Mouse (Mus musculus) c-Kit-positive CD71-negative TER-119-negative erythroid progenitor cells, embryonic 14.5 days (primary cell): ENCODE data around the gene Gm28047.
"Not testable (repeated sequence)": the region's sequence is repeated elsewhere in the genome, so short reads cannot be mapped to it uniquely, and the experiment has no call there.

ENCODE experiments used
- DNase-seq: peaks from one replicate; pipeline ENCODE4 v3.0.0-alpha.2; 2013; ENCODE audit warnings: low read depth

Gene Gm28047

GRCm38 (mm10) chr15:102619486-102619885, 5.4 kb downstream of the Gm28047 start:
- no peak for DNase-seq

- no peak for DNase-seq
Measured at GRCm38 (mm10) chr15:102617654-102618053, 7.2 kb downstream of the Gm28047 start.

GRCm38 (mm10) chr15:102616174-102616573, 8.7 kb downstream of the Gm28047 start:
- DNase-seq = no peak

GRCm38 (mm10) chr15:102614224-102614623, 10.6 kb downstream of the Gm28047 start:
- DNase-seq = no peak

DNA sequence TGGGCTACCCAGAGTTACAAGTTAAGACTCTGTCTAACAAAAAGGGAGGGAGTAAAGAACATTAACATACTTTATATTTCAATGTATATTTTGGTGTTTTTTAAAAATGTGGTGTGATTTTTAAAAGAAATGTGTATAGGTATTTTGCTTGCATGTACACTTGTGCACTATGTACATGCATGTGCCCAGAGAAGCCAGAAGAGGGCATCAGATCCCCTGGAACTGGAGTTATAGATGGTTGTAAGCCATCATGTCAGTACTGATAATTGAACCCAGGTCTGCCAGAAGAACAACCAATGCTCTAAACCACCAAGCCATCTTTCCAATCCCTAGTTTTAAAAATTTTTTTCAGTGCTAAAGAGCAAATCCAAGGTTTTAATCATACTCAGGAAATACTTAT, 11.9 kb downstream of the Gm28047 start:
- no peak for DNase-seq

- DNase-seq = not testable (repeated sequence)
Measured at GRCm38 (mm10) chr15:102608586-102608985, 16.3 kb downstream of the Gm28047 start.

DNA sequence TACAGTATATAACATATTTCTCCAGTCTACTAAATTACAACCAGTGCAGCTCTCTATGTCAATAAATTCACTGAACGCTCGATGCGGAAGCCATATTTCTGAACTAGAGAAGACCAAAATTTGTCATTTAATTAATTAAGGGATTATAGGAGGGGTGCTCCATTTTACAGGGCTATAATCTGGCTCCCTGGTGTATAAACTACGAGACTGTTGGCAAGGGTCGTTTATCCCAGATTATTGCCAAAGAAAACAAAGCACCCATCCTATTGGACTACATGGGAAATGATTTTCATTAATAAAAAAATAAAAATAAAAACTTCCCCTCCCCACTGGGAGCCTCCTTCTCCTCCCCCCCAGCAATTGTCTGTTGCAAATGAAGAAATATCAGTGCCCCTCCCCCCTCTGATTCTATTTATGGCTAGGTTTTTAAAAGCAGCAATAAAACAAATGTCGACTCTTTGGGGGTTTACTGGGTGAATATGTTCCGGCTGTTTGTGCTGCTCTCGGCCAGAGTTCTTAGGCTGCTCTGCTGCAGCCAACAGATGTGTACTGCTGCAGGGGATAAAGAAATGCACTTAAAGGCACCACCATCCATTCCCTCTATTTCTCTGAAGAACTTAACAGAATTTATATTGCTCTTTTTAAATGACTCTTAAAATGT, 30.7 kb downstream of the Gm28047 start:
- no peak for DNase-seq

GRCm38 (mm10) chr15:102592674-102593073, 32.2 kb downstream of the Gm28047 start:
- DNase-seq = no peak

DNA sequence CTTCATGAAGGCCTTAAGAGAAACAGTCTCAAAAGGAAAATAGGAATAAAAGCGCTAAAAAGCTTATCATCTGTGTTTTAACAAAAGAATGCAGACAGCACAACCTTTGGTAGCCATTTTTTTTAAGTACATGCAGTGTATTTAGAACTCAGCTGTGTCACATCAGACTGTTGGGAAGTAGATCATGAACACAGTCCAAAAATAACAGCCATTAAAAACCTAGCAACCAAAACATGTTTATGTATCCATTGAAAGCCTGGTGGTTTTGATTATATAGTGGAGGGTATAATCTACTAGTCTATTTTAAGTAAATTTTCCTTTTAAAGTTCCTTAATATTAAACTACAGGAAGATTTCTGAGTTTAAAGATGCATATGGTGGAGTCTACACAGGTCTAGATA, 34.3 kb downstream of the Gm28047 start:
- DNase-seq = no peak

DNA sequence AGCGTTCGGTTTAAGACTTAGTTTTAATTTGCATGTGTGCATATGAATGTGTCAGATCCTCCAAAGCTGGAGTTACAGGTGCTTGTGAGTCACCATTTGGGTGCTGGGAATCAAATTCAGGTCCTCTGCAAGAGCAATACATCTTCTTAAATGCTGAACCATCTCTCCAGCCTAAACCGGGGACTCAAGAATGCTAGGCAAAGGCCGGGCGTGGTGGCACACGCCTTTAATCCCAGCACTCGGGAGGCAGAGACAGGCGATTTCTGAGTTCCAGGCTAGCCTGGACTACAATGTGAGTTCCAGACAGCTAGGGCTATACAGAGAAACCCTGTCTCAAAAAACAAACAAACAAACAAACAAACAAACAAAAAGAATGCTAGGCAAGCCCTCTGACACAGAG, 35.0 kb downstream of the Gm28047 start:
- no peak for DNase-seq

DNA sequence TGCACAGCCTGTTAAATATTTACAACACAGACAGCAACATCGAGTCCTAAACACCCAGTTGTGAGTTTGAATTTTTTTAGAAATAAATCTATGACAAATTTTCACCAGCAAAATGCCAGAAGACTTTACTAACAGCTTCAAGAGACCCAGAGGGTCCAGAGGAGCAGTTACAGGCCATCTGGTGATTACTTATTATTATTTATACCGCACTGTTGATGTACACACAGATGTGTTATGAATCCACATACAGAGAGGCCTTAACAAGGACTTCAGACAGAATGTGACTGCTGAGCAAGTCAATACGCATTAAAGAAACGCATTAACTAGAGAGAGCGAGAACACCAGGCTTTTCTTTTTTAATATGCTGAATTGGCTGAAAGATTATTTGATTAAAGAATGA, 39.4 kb downstream of the Gm28047 start:
- no peak for DNase-seq

DNA sequence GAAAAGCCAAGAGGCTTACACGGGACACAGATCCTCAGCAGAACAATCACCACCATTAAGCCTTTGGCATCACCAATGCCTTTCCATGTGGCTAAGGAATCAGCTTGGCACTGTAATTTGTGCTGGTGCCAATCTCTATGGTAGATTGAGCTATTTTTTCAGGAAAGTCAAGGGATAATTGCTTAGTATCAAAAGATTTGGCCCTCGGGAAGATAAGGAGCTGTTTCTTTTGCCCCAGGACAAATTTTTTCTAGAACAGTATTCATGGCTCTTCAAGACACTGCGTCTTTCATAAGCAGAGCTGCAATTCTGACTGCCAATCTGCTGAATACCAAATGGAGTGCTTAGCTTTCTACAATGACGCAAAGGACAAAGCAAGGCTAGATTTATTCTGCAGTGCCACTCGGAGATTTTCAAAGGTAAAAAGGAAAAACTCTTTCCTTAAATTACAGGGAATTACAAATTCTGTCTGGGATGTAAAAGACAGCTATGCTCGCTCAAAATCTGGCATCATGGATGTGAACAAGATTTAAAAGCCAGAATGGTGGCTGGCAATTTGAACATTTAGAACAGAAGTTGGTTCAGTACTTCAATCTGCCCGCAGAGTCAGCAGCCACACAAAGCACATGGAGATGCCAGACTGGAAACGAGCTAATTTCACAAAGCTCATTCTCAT, 41.0 kb downstream of the Gm28047 start:
- DNase-seq = no peak

- DNase-seq = no peak
Measured at GRCm38 (mm10) chr15:102581205-102581604, 43.7 kb downstream of the Gm28047 start.

DNA sequence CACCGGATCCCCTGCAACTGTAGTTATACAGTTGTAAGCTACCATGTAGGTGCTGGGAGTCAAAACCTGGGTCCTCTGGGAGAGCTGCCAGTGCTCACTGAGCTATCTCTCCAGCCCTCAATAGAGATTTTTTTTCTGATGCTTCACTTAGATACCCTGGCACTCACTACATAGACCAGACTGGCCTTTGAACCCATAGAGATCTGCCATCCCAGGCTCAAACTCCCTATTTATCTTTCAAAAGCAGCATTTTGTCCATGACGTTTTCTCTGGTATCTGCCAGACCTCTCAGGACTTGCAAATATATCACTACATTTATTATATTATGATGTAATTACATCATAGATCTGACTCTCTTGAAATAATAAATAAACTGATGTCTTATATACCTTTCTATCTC, 46.5 kb downstream of the Gm28047 start:
- no peak for DNase-seq

GRCm38 (mm10) chr15:102576972-102577371, 47.9 kb downstream of the Gm28047 start:
- DNase-seq = no peak

- no peak for DNase-seq
Measured at GRCm38 (mm10) chr15:102572081-102572480, 52.8 kb downstream of the Gm28047 start.

DNA sequence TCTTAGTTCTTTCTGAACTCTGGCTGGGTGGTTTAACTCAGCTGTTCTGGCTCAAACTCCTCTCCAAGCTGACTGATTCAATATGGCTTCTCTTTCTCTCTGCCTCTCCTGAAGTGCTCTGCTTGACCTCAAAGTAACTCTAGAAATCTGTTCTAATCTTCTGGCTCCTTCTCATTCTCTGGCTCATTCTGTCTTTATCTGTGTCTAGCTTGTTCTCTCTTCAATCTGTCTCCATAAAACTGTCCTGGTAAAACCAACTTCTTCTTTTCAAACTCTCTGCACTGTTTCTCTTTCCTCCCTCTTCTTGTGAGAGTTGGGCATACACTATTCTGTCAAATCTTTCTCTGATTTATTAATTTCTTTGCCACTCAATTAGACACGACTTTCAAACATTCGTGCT, 57.0 kb downstream of the Gm28047 start:
- DNase-seq = no peak

DNA sequence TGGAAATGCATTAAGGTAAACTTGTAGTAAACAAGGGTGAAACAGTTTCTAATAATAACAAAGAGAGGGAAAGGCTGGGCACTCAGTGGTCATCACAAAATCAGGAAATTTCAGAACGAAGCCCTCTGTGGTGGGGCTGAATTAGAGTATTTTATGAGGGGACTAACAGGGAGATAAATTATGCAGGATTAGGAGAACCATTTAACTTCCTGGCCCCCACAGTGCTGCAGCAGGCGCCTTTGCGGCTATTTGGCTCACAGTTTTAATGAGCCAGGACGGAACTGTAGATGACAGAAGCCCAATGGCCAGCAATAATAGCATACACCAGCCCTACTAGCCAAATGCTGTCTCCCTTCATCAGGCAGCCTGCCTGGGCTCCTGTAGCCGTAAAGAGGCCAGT, 61.2 kb downstream of the Gm28047 start:
- no peak for DNase-seq

DNA sequence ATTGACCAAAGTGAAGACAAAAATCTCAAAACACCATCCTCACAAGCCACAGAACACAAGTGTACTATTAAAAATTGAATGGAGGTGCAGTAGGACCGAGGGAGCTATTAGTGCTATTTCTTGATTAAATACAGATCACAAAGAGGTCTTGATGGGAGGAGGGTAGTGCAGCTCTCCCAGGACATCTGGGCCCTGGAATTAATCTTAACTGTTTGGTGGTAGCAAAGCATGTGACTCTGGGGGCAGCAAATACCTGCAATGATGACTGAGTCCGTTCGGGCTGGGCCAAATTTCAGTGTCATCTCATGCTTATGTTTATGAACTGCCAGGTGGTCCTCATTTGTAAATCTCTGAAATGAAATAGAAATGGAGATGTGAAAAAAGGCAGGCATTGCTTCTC, 61.8 kb downstream of the Gm28047 start:
- no peak for DNase-seq

- DNase-seq = no peak
Measured at GRCm38 (mm10) chr15:102562491-102562890, 62.4 kb downstream of the Gm28047 start.

GRCm38 (mm10) chr15:102557580-102557979, 67.3 kb downstream of the Gm28047 start:
- no peak for DNase-seq

GRCm38 (mm10) chr15:102555581-102555980, 69.3 kb downstream of the Gm28047 start:
- no peak for DNase-seq

DNA sequence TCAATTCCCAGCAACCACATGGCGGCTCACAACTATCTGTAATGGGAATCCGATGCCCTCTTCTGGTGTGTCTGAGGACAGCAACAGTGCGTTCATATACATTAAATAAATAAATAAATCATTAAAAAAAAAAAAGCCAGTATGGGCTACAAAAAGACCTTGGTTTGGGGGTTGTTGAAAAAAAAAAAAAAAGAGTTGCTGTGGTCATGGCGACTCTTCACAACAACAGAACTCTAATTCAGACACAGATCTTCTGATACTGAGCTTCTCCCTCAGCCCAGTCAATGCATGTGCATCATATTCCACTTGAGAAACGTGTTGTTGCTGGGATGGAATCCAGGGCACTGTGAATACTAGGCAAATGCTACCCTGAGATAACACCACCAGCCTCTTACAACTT, 72.3 kb downstream of the Gm28047 start:
- no peak for DNase-seq

DNA sequence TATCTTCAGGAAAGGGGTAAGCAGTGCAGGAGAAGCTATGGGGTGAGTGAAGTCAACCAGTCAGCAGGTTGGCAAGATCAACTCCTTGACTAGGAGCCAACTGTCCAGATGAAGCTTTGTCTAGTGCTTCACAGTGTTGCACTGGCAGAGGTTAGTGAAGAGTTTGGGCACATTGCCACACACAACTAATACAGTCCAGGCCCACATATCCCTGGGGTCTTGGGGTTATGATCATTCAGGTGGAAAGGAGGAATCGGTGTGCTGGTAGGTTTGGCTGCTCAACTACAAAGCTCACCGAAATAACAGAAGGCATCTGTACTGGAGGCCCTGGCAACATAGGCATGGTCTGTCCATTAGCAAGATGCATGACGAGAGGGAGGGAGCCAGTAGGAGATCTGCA, 77.4 kb downstream of the Gm28047 start:
- DNase-seq = no peak
